Mouse (Mus musculus): ENCODE measurements at regions not wholly inside any gene's neighbourhood (a gene's known extent, or its start where the extent isn't known, plus 50 kb on each side); places are given as distances from the start of the nearest gene placed in this dataset.

- DNase-seq: no peak
Observed at GRCm38 (mm10) chr17:51246038-51246437, 66.9 kb upstream of the Tbc1d5 start.

DNA sequence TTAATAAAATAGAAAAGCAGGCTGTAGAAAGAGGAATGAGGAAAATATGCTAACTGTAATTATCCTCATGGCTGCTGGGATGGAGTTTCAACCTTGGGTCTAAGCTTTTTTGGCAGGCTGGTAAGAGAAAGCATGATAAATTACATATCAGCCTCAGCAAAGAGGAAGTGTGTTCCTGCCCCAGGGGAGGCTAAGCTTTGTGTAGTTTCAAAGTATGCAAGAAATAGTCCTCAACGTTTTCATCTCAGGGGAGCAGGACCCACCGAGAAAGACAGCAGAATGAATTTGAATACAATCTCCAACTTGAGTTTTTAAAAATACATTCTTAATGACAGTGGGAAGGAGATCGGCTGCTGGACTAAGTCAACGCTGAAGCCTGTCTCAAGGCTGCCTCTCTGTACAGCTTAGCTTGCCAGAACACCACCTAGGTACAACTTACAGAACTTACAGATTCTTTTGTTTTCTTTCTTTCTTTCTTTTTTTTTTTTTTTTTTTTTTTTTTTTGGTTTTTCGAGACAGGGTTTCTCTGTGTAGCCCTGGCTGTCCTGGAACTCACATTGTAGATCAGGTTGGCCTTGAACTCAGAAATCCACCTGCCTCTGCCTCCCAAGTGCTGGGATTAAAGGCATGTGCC is 61.3 kb upstream of the Tbc1d5 start:
- no peak for DNase-seq

GRCm38 (mm10) chr17:51239465-51239864 is 60.3 kb upstream of the Tbc1d5 start:
- no peak for DNase-seq
